Mouse (Mus musculus) lung, adult 2 months (tissue): ENCODE measurements around the gene Wdr45b.

Experiments used
- CTCF ChIP-seq: fragments of 200-500 bp; IDR thresholded peaks from 2 replicates; pipeline ENCODE4 v1.5.1; 2011; ENCODE audit warnings: mild to moderate bottlenecking, low read length, control low read depth; ENCODE audit not compliant: insufficient read depth
- POLR2A ChIP-seq: fragments of 200-500 bp; IDR thresholded peaks from 2 replicates; pipeline ENCODE4 v1.6.1; 2011; ENCODE audit warnings: low read depth, mild to moderate bottlenecking, control low read depth, low read length, borderline replicate concordance; ENCODE audit errors: extremely low read depth

GRCm38 (mm10) chr11:121340287-121340686, 14.0 kb downstream of the Wdr45b start:
- TF ChIP-seq POLR2A (no peak), CTCF (no peak)
